Comparison of ENCODE assay signal across 23 mouse cellular contexts in the genomic region with DNA sequence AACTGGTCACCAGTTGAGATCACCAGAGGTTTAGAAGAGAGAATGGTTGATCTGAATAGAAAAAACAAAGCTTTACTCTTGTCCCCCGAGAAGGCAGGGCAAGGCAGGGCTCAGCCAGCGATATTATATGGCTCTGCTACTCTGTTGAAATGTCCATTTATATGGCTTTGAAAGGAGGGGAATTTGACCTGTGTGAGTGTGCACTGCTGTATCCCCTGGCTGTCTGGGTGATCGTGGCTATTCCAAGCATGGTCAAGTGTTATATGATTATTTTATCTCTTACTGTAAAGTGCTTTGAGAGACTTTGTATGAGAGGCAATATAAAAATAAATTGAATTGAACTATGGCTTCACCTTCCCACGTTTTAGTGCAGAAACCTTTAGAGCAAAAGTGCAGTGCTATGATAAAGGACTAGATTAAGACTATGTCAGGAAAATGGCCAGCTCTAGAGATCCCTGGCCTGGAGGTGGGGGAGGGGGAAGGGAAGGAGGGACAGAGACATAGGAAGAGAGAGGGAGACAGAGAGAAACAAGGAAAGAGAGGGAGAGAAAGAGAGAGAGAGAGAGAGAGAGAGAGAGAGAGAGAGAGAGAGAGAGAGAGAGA.
DNase-seq lines count a peak whose midpoint lies in the region; ATAC-seq lines count a peak whose summit lies in the region.
"Had no signal": no experiment of that assay in that cellular context is flagged by ENCODE, and none has a peak within 500 bp of the region (broad histone marks: within the 10 kb centered on the region; RNA-seq: fewer than 3 reads in every experiment).

No protein-coding gene starts in this region.

- no peak overlapping the region for H3K4me3 ChIP-seq in heart, embryonic 13.5 days
- no peak overlapping the region for H3K4me3 ChIP-seq in midbrain, embryonic 11.5 days (ENCODE audit: low read depth, low read length)
- no peak overlapping the region for H3K4me3 ChIP-seq in midbrain, embryonic 10.5 days
- H3K4me3 ChIP-seq in intestine, embryonic 14.5 days (ENCODE audit: low read depth, low read length): no peak overlapping the region
- H3K4me3 ChIP-seq: embryonic facial prominence, embryonic 12.5 days; hindbrain, embryonic 13.5 days; left cerebral cortex, adult 2 months; liver, embryonic 13.5 days; neural tube, embryonic 12.5 days had no signal

- DNase-seq in heart, postnatal 36 days: no peak
- DNase-seq in midbrain, embryonic 11.5 days (ENCODE audit: low spot score, missing footprints): peak; percentile 66
- no peak for DNase-seq in midbrain, embryonic 10.5 days (ENCODE audit: low spot score)
- no peak for DNase-seq in intestine, embryonic 14.5 days (ENCODE audit: low spot score)
- no peak for DNase-seq in cerebellum, postnatal 10 days
- no peak for DNase-seq in right cerebral cortex, adult 2 months (ENCODE audit: low spot score in 2 of 2)
- DNase-seq: adrenal gland, postnatal 14 days; cerebellum, adult 8-10 months; forebrain, postnatal 0 days; gastrocnemius, postnatal 25 days; kidney, postnatal 4 days; liver, embryonic 13.5 days; lung, embryonic 14.5 days; midbrain, embryonic 14.5 days; thymus, adult 2 months; thymus, postnatal 4 days had no signal

- H3K4me1 ChIP-seq in heart, embryonic 13.5 days: peaks cover 14% of the 10 kb centered on the region
- no peaks in the 10 kb centered on the region for H3K4me1 ChIP-seq in midbrain, embryonic 11.5 days (ENCODE audit: control insufficient read depth, insufficient read depth, low read length)
- H3K4me1 ChIP-seq in midbrain, embryonic 10.5 days: peaks cover 13% of the 10 kb centered on the region
- 0 out of 2 replicates have a peak, but pooled peaks cover 5% of the 10 kb centered on the region for H3K4me1 ChIP-seq in intestine, embryonic 14.5 days (replicated peaks; ENCODE audit: control insufficient read depth, insufficient read depth, low read length)
- H3K4me1 ChIP-seq: hindbrain, embryonic 13.5 days; liver, embryonic 13.5 days; neural tube, embryonic 12.5 days had no signal

- H3K4me2 ChIP-seq in heart, embryonic 13.5 days: peak overlapping the region; percentile 42
- H3K4me2 ChIP-seq in midbrain, embryonic 11.5 days: no peak overlapping the region
- H3K4me2 ChIP-seq in intestine, embryonic 14.5 days (ENCODE audit: low read length): no peak overlapping the region
- H3K4me2 ChIP-seq: embryonic facial prominence, embryonic 12.5 days; hindbrain, embryonic 13.5 days; liver, embryonic 13.5 days; lung, embryonic 14.5 days; neural tube, embryonic 12.5 days had no signal

- 17% methylated on average over 4 of the region's 4 CpGs for WGBS in heart, embryonic 13.5 days
- 51% methylated on average over 4 of the region's 4 CpGs for WGBS in midbrain, embryonic 11.5 days
- 58% methylated on average over 4 of the region's 4 CpGs for WGBS in midbrain, embryonic 10.5 days
- WGBS in intestine, embryonic 14.5 days: 26% methylated on average over 4 of the region's 4 CpGs

- 0 out of 2 replicates have a peak overlapping the region, but pooled peaks have one; percentile 28 for H3K27ac ChIP-seq in heart, embryonic 13.5 days (replicated peaks)
- no peak overlapping the region for H3K27ac ChIP-seq in midbrain, embryonic 11.5 days (ENCODE audit: low read depth, low read length)
- H3K27ac ChIP-seq in midbrain, embryonic 10.5 days (replicated peaks): no peak overlapping the region
- no peak overlapping the region for H3K27ac ChIP-seq in intestine, embryonic 14.5 days (ENCODE audit: low read depth)
- H3K27ac ChIP-seq: embryonic facial prominence, embryonic 12.5 days; hindbrain, embryonic 13.5 days; left cerebral cortex, adult 2 months; liver, embryonic 13.5 days; neural tube, embryonic 12.5 days; stomach, postnatal 0 days had no signal

- no peaks in the 10 kb centered on the region for H3K27me3 ChIP-seq in heart, embryonic 13.5 days (replicated peaks)
- H3K27me3 ChIP-seq in midbrain, embryonic 11.5 days (ENCODE audit: control insufficient read depth, insufficient read depth, low read length): no peaks in the 10 kb centered on the region
- H3K27me3 ChIP-seq in midbrain, embryonic 10.5 days (ENCODE audit: low read depth, poor library complexity, severe bottlenecking): no peaks in the 10 kb centered on the region
- no peaks in the 10 kb centered on the region for H3K27me3 ChIP-seq in intestine, embryonic 14.5 days (replicated peaks; ENCODE audit: control insufficient read depth, insufficient read depth, low read length)
- H3K27me3 ChIP-seq: embryonic facial prominence, embryonic 12.5 days; hindbrain, embryonic 13.5 days; liver, embryonic 13.5 days; neural tube, embryonic 12.5 days had no signal

- no peak overlapping the region for H3K9ac ChIP-seq in heart, embryonic 13.5 days
- H3K9ac ChIP-seq in midbrain, embryonic 11.5 days (ENCODE audit: low read length): no peak overlapping the region
- H3K9ac ChIP-seq in intestine, embryonic 14.5 days (ENCODE audit: low read length): no peak overlapping the region
- H3K9ac ChIP-seq: embryonic facial prominence, embryonic 12.5 days; forebrain, postnatal 0 days; hindbrain, embryonic 13.5 days; liver, embryonic 13.5 days; lung, embryonic 14.5 days; neural tube, embryonic 12.5 days had no signal

- intact Hi-C loops in heart, postnatal 36 days (cut with DNase I): loop anchor here (10.0 kb wide), 1 partner anchor 405 kb away; a partner anchor contains a TSS

- H3K9me3 ChIP-seq in heart, embryonic 13.5 days: no peaks in the 10 kb centered on the region
- H3K9me3 ChIP-seq in midbrain, embryonic 11.5 days (ENCODE audit: control insufficient read depth, low read length): no peaks in the 10 kb centered on the region
- H3K9me3 ChIP-seq in midbrain, embryonic 10.5 days (replicated peaks): no peaks in the 10 kb centered on the region
- H3K9me3 ChIP-seq in intestine, embryonic 14.5 days (ENCODE audit: control insufficient read depth, low read length): no peaks in the 10 kb centered on the region
- H3K9me3 ChIP-seq: embryonic facial prominence, embryonic 12.5 days; hindbrain, embryonic 13.5 days; liver, embryonic 13.5 days; neural tube, embryonic 12.5 days had no signal

- H3K36me3 ChIP-seq in heart, embryonic 13.5 days: no peaks in the 10 kb centered on the region
- no peaks in the 10 kb centered on the region for H3K36me3 ChIP-seq in midbrain, embryonic 11.5 days (ENCODE audit: control insufficient read depth, insufficient read depth, low read length)
- no peaks in the 10 kb centered on the region for H3K36me3 ChIP-seq in midbrain, embryonic 10.5 days
- no peaks in the 10 kb centered on the region for H3K36me3 ChIP-seq in intestine, embryonic 14.5 days (ENCODE audit: control insufficient read depth, insufficient read depth, low read length)
- H3K36me3 ChIP-seq: embryonic facial prominence, embryonic 12.5 days; hindbrain, embryonic 13.5 days; liver, embryonic 13.5 days; neural tube, embryonic 12.5 days had no signal

- ATAC-seq in heart, embryonic 13.5 days (ENCODE audit: extremely low read depth, insufficient number of reproducible peaks, low FRiP score, low TSS enrichment): no peak
- ATAC-seq in midbrain, embryonic 11.5 days (ENCODE audit: low FRiP score): no peak
- peak; percentile 64 for ATAC-seq in intestine, embryonic 14.5 days (replicated peaks; ENCODE audit: low FRiP score, low TSS enrichment, low read depth)
- ATAC-seq: CD4-positive, CD25-positive, alpha-beta regulatory T cell, adult 4 months; forebrain, postnatal 0 days had no signal
